Mouse (Mus musculus) liver, postnatal 0 days (tissue): ENCODE data around the gene Gm1043. TPM values are rescaled to one million over a fixed set of nuclear protein-coding genes. Genes with fewer than 3 reads are reported as not detected.

Experiments used
- ATAC-seq: fragments of 200-750 bp; cut with Nextera tagmentation; 2 replicates; pipeline ENCODE4 v1.8.0; 2017; ENCODE audit warnings: mild to moderate bottlenecking, moderate library complexity
- DNase-seq: peaks from one replicate; pipeline ENCODE4 v3.0.0-alpha.2; 2016
- H3K27ac ChIP-seq: fragments of 300-500 bp; sonication (generic); 2 replicates; pipeline ENCODE4 v1.5.1; 2014; ENCODE audit warnings: antibody characterized with exemption, moderate library complexity, mild to moderate bottlenecking, low read depth
- H3K27me3 ChIP-seq: fragments of 300-500 bp; sonication (generic); 2 replicates; pipeline ENCODE4 v1.6.1; 2014; ENCODE audit warnings: low read length, control low read depth, mixed read lengths; ENCODE audit not compliant: insufficient read depth
- H3K36me3 ChIP-seq: fragments of 300-500 bp; sonication (generic); replicated peaks from 2 replicates; pipeline ENCODE4 v1.6.1; 2014; ENCODE audit warnings: mild to moderate bottlenecking, control low read depth, low read length, moderate library complexity, mixed read lengths; ENCODE audit not compliant: insufficient read depth
- H3K4me1 ChIP-seq: fragments of 300-500 bp; sonication (generic); 2 replicates; pipeline ENCODE4 v1.6.1; 2014; ENCODE audit warnings: antibody characterized with exemption, mild to moderate bottlenecking, control low read depth; ENCODE audit not compliant: insufficient read depth
- H3K4me2 ChIP-seq: fragments of 300-500 bp; sonication (generic); 2 replicates; pipeline ENCODE4 v1.6.1; 2014; ENCODE audit warnings: low read depth, mild to moderate bottlenecking, low read length, moderate library complexity, mixed read lengths
- H3K4me3 ChIP-seq: fragments of 300-500 bp; sonication (generic); 2 replicates; pipeline ENCODE4 v1.5.1; 2014; ENCODE audit warnings: low read depth, low read length
- H3K9ac ChIP-seq: fragments of 300-500 bp; sonication (generic); replicated peaks from 2 replicates; pipeline ENCODE4 v1.6.1; 2014; ENCODE audit warnings: mild to moderate bottlenecking, moderate library complexity
- H3K9me3 ChIP-seq: fragments of 300-500 bp; sonication (generic); 2 replicates; pipeline ENCODE4 v1.6.1; 2016; ENCODE audit warnings: mild to moderate bottlenecking, control low read depth, low read length, mixed read lengths
- CTCF ChIP-seq: sonication (generic); IDR thresholded peaks from 2 replicates; pipeline ENCODE4 v1.5.1; 2016; ENCODE audit warnings: antibody characterized with exemption, low read depth
- EP300 ChIP-seq: IDR thresholded peaks from 2 replicates; pipeline ENCODE4 v1.6.1; 2016; ENCODE audit warnings: antibody characterized with exemption, low read depth, mild to moderate bottlenecking
- WGBS: fragments of 180-500 bp; shearing (Covaris S2); extraction: QIAGEN DNeasy Blood & Tissue Kit; methylation state at CpG from one replicate; pipeline ENCODE4 v1.1.7; 2014; ENCODE audit not compliant: insufficient replicate concordance; 5-methylcytosine and 5-hydroxymethylcytosine counted together
- polyA plus RNA-seq: library from polyadenylated mRNA; unstranded; fragments of >200 nt; fragmentation: Nextera tagmentation; extraction: Ambion mirVana; gene quantifications from 2 replicates; pipeline ENCODE4 v1.2.1, GENCODE M21; 2015

Gm1043 gene
- polyA plus RNA-seq, 1 experiment from 2014 or later: not detected

- no peak overlapping the region for H3K4me2 ChIP-seq
- no peak overlapping the region for H3K4me3 ChIP-seq
- TF ChIP-seq CTCF: no peak
- TF ChIP-seq EP300: no peak
- H3K9me3 ChIP-seq: no peaks in the 10 kb centered on the region
- H3K36me3 ChIP-seq: no peaks in the 10 kb centered on the region
- 94% methylated on average over 1 of the region's 1 CpGs for WGBS
- H3K4me1 ChIP-seq: no peaks in the 10 kb centered on the region
- no peak for DNase-seq
- no peak for ATAC-seq
- no peak overlapping the region for H3K9ac ChIP-seq
- no peak overlapping the region for H3K27ac ChIP-seq
- H3K27me3 ChIP-seq: no peaks in the 10 kb centered on the region
Observed at GRCm38 (mm10) chr5:37225708-37226107, 140.5 kb downstream of the Gm1043 start.

GRCm38 (mm10) chr5:37227956-37228680 lies 142.9 kb downstream of the Gm1043 start:
- Histone ChIP-seq H3K27me3 (no peaks in the 10 kb centered on the region), H3K4me3 (no peak overlapping the region), H3K9me3 (no peaks in the 10 kb centered on the region), H3K36me3 (no peaks in the 10 kb centered on the region), H3K27ac (no peak overlapping the region), H3K4me2 (no peak overlapping the region), H3K4me1 (no peaks in the 10 kb centered on the region), H3K9ac (no peak overlapping the region)
- TF ChIP-seq CTCF: no peak
- TF ChIP-seq EP300: no peak
- ATAC-seq: no peak
- 47% methylated on average over 6 of the region's 6 CpGs for WGBS
- DNase-seq: no peak

- no peak overlapping the region for H3K9ac ChIP-seq
- no peaks in the 10 kb centered on the region for H3K9me3 ChIP-seq
- ATAC-seq: no peak
- H3K36me3 ChIP-seq: no peaks in the 10 kb centered on the region
- H3K4me2 ChIP-seq: no peak overlapping the region
- no peak overlapping the region for H3K4me3 ChIP-seq
- no peaks in the 10 kb centered on the region for H3K4me1 ChIP-seq
- H3K27me3 ChIP-seq: no peaks in the 10 kb centered on the region
- TF ChIP-seq EP300 (no peak), CTCF (no peak)
- WGBS: 62% methylated on average over 7 of the region's 7 CpGs
- DNase-seq: no peak
- H3K27ac ChIP-seq: no peak overlapping the region
Observed at GRCm38 (mm10) chr5:37228894-37229293, 143.7 kb downstream of the Gm1043 start.

GRCm38 (mm10) chr5:37233010-37233557 lies 147.9 kb downstream of the Gm1043 start:
- TF ChIP-seq CTCF (no peak), EP300 (no peak)
- Histone ChIP-seq H3K27ac (no peak overlapping the region), H3K36me3 (no peaks in the 10 kb centered on the region), H3K27me3 (no peaks in the 10 kb centered on the region), H3K4me2 (no peak overlapping the region), H3K9me3 (no peaks in the 10 kb centered on the region), H3K4me1 (no peaks in the 10 kb centered on the region), H3K4me3 (no peak overlapping the region), H3K9ac (no peak overlapping the region)
- DNase-seq (no peak), ATAC-seq (no peak)
- WGBS: 39% methylated on average over 9 of the region's 9 CpGs

- DNase-seq (no peak), ATAC-seq (no peak)
- Histone ChIP-seq H3K9ac (no peak overlapping the region), H3K4me2 (no peak overlapping the region), H3K36me3 (no peaks in the 10 kb centered on the region), H3K4me1 (0 out of 2 replicates have a peak, but pooled peaks cover 4% of the 10 kb centered on the region), H3K9me3 (no peaks in the 10 kb centered on the region), H3K27me3 (peaks cover 35% of the 10 kb centered on the region), H3K4me3 (no peak overlapping the region), H3K27ac (no peak overlapping the region)
- WGBS: 31% methylated on average over 2 of the region's 2 CpGs
- TF ChIP-seq EP300: no peak
- TF ChIP-seq CTCF: no peak
Observed at GRCm38 (mm10) chr5:37238654-37239053, 153.5 kb downstream of the Gm1043 start.

- Histone ChIP-seq H3K4me2 (no peak overlapping the region), H3K4me1 (0 out of 2 replicates have a peak, but pooled peaks cover 4% of the 10 kb centered on the region), H3K9me3 (no peaks in the 10 kb centered on the region), H3K27me3 (peaks cover 54% of the 10 kb centered on the region), H3K36me3 (no peaks in the 10 kb centered on the region), H3K4me3 (no peak overlapping the region), H3K27ac (no peak overlapping the region), H3K9ac (no peak overlapping the region)
- DNase-seq (peak; percentile 53), ATAC-seq (no peak)
- 11% methylated on average over 5 of the region's 5 CpGs for WGBS
- TF ChIP-seq EP300 (no peak), CTCF (no peak)
Observed at GRCm38 (mm10) chr5:37240550-37240949, 155.4 kb downstream of the Gm1043 start.
